Mouse (Mus musculus) cerebral cortex, adult 2 months (tissue): Measurements from ENCODE around the gene Adam19.

ENCODE experiments used
- WGBS: fragments of 180-500 bp; shearing (Covaris S2); methylation state at CpG from one replicate; pipeline ENCODE4 v1.1.7; 2018; 5-methylcytosine and 5-hydroxymethylcytosine counted together

The Adam19 gene

DNA sequence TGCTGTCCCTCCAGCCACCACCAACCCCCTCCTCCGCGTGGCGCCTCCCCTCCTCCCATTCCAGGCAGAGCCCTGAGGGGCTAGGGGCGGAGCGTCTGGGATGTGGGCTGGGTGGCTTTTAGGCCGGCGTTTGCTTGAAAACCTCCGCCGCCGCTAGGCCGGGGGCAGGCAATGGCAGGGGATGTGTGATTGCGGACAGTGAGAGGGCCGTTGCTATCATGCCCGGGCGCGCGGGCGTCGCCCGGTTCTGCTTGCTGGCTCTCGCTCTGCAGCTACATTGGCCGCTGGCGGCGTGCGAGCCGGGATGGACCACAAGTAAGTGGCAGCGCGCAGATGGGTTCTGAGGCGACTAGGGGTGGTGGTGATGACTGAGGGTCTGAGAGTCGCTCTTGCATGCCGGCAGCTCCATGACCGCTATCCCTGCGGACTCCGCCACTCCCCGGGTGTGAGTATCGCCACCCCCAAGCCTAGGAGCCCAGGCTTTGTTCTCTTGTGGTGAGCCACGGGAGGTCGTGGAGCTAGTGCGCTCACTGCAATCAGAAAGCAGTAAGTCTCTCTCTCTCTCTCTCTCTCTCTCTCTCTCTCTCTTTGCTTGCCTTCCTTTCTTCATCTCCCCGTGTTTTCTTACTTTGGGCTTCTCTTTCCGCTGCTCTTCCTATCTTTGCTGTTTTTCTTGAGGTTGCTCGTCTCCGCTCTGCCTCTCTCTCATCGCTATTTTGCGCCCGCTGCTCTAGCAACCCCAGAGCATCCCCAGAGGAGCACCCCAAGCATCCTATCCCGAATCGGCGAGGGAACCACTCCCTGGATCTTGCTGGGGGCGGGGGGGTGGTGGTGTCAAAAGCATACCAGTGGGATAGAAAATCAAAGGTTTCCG, at the start of gene Adam19:
TSS of gene Adam19 (plus strand) at position 97 of the 874 bp plus-strand sequence.
- WGBS, result under 1% methylated on average over 51 of the region's 51 CpGs

DNA sequence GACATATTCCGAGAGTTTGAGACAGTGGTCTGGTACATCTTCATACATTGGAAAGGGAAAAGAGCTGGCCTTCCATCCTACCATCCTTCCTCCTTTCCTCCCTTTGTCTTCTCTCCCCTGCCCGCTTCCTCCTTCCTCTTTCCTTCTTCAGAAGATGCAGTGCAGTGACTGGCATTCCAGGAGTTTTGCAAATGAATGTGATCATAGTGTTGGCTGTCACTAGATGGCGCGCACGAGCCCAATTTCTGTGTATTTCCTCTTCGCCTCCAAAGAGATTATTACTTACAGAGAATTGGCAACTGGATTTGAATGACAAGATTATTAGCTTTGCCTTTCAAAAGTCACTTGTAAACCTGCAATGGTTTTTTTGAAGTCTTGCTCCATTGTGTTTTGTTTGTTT, 39.7 kb upstream of the Adam19 start:
- WGBS, result 16% methylated on average over 6 of the region's 6 CpGs

DNA sequence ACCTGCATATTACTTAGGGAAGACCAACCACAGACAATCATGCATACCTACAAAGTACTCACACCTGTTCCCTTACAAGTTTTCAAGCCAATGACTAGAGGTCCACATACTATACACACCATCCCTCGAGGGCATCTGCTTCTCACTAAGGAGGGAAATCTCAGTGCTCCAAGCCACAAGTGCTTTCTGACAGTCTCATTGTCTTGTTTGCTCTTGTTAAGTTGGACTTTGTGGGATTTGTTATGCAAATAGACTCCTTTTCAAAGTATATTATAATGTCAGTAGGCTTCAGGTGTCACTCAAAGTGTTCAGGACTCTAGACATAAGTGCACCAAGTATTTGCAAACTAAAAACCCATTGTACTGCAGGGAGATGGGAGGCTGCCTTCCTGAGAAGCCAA, 35.5 kb upstream of the Adam19 start:
- 84% methylated on average over 1 of the region's 1 CpGs for WGBS

DNA sequence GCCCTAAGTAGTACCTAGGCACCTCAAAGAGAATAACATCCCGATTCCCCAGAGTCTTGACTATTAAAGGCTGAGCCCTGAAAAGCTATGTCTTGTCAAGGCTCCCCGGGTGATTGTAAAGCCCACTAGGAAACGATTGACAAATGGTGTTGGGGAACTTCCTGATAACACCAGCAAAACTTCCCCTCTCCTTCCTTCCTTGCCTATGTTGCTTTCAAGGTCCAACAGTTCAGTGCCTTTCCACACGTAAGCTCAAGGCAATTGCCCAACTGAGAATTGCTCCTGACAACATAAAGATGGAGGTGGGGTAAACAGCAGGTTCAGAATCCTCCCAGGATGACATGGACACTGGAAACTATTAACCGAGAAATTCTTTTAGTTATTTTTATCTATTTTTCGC, 32.8 kb upstream of the Adam19 start:
- 89% methylated on average over 6 of the region's 6 CpGs for WGBS

DNA sequence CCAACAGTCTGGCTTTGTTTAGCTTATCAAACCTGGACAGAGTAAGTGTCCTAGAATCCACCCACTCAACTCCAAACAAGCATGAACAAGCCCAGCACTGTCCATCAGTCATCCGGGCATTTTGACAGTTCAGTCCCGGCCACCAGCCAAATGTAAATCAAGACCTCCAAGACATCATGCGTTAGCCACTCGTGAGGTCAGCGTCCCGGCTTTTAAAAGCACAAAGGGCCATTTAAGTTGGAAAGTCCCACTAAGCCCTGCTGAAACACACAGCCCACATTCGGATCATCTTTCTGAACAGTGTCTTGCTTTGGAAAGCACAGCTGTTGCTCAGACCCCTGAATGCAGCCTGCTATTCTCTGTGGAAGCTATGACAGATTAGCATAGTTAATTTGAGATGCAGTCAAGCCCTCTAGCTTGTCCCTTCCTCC, 29.8 kb upstream of the Adam19 start:
- whole genome bisulfite sequencing, result 57% methylated on average over 7 of the region's 7 CpGs

DNA sequence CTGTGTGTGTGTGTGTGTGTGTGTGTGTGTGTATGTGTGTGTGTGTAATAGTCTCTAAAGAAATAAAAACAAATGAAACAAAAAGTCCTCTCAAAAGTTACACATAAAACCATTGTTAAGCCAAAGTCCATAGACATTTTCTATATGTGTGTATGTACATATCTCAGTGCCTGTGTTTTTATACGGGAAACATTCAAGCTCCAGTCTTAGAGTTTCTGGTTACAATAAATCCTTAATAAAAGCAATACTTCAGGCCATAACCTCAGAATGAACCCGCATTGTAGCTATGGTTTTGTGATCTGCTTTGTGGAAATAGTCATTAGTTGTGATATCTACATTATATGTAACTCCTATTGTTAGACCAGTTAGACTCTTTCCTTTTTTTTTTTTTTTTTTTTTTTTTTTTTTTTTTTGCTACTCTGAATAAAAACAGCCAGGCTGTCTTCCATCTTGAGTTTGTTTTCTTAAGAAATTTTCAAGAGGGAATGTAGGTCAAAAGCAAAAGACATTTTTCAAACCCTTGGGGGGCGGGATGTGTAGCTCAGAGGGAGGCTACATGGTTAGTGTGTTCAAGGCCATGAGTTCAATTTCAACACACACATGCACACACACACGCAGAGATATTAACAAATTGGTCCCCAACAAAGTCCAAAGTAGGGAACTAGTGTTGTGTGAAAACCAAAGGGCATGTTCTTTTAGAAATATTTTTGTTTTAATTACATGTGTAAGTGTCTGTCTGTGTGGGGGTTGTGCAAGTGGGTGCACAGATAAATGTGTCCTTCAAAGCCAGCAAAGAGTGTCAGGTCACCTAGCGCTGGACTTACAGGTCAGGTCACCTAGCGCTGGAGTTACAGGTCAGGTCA, 27.6 kb upstream of the Adam19 start:
- 86% methylated on average over 6 of the region's 6 CpGs for WGBS

DNA sequence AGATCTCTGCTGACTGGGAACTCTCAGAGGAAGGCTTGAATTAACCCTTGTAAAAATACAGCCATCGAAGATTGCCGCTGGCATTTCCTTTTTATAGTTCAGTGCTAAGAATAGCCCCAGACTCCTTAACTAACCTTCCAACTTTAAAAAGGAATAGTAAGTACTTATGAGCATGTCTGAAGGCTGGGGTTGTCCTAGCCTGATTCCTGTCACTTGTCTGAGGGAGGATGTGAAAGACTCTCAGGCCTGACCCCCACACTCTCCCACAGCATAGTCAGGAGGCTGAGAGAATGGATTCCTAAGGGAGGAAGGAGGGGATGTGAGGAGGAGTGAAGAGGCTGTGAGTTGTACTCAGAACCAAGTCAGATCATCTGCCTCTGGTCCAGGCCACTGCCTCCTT, 26.3 kb upstream of the Adam19 start:
- WGBS, result 34% methylated on average over 2 of the region's 2 CpGs

DNA sequence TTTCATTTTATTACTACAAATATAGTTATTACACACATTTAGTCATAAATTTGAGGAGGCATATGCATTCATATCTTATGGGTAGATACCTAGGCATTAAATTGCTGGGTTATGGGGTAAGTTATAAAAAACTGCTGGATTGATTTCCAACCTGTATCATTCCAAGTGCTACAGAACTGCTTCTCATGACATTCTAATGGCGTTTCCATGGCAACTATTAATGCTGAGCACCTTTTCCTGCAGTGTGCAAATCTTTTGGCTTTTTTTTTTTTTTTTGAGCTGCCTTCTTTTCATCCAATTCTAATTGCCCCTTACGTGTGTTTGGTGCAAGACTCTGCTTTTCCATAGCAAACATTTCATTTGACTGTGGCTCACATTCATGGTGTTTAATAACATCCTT, 25.8 kb upstream of the Adam19 start:
- 79% methylated on average over 2 of the region's 2 CpGs for WGBS

DNA sequence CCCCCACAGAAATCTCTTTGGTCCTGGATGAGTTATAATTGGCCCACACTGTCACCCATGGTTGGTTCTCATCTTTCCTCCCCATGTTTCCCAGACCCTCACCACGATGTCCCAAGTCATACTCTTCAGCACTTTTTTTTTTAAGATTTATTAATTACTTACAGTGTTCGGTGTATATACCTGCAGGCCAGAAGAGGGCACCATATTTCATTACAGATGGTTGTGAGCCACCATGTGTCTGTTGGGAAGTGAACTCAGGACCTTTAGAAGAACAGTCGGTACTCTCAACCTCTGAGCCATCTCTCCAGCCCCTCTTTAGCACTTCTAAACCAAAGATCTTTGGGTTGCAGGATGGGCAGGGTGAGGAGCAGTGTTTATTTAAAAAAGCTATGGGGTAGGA, 24.3 kb upstream of the Adam19 start:
- WGBS, result 65% methylated on average over 3 of the region's 3 CpGs

DNA sequence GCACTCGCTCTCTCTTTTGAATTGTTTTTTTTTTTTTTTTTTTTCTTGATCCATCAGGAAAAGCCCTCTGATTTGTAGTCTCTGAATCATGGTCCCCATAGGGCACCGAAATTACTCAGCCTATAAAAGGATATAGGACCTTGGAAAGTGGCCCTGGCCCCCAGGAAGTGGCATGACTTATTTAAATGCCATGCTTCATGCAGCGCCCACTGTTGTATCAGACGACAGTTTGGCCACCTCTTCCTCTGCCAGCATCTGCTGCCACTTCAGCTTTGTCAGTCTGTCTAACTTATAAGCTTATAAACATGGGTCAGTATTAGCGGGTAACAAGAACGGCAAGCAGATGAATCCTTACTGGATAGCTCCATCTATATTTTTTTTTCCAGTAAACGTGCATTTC, 22.8 kb upstream of the Adam19 start:
- 89% methylated on average over 7 of the region's 7 CpGs for WGBS

DNA sequence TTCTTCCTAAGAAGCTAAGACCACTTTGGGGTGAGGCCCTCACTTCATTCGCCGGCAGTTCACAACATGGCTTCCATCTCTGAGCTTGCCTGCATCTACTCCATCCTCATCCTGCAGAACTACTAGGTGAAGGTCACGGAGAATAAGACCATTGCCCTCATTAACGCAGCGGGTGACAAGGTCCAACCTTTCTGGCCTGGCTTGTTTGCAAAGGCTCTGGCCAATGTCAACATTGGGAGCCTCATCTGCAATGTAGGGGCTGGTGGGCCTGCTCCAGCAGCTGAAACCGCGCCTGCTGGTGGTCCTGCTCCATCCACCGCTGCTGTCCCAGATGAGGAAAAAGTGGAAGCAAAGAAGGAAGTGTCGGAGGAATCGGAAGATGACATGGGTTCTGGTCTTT, 19.4 kb upstream of the Adam19 start:
- WGBS, result 98% methylated on average over 10 of the region's 10 CpGs

DNA sequence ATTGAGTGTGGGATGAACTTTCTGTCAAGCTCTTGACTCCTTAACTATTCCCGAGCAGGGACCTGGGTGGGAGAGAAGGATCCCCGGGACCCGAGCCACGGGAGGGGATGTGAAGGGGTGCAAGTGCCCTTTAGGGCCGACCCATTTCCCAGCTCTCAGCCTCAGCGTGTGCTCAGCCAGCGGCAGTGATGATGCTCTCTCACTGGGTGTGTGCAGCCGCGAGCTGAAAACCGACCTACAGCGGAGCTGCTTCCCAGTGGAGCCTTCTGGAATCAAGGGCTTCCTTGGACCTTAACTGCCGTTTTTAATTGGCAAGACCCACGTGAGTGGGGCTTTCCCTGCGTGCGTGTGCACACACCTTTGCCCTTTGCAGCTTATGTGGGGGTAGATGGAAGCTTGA, 16.9 kb upstream of the Adam19 start:
- 72% methylated on average over 15 of the region's 15 CpGs for WGBS

DNA sequence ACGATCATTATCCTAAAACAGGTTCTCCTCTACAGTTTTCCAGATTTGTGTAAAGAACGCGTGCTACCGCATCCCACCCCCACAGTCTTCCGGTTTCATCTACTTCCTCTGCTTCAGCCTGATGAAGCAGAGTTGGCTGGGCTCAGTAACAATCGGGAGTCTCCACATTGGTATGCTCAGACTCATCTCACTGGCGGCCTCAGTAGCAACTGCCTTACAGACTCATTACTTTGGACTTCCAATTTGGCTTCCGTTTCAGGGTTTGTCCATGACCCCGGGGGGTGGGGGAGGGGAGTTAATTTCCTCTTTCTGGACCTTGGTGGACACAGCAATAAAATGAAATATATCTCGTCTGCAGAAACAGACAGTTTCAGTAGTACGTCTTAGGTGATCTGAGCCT, 16.5 kb upstream of the Adam19 start:
- 31% methylated on average over 11 of the region's 11 CpGs for WGBS

DNA sequence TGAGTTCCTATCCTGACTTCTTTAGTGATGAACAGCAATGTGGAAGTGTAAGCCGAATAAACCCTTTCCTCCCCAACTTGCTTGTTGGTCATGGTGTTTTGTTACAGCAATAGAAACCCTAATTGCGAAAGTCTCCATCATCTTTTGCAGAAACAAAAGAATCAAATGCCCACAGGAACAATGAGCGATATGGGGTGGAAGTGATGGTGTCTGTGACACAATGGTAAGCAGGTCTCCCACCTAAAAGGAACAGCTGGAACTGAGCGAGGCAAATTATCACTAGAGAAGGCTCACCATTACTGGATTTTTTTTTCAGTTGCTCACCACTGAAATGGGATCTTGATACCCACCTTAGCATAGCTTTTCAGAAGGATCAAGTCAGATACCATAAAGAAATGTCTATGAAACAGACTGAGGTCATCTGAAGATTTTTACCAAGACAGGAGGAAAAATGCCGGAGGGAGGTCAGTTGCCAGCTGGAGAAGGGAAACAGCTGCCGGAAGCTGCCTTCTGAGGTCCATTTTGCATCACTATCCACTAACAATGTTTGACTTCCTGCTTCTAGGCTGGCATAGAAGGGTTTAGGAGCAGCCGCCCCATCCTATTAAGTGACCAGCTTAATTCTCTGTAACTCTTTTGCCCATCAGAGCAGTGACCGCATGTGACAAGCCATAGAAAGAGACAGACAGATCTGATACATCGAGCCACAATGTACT, 14.8 kb upstream of the Adam19 start:
- 89% methylated on average over 9 of the region's 9 CpGs for WGBS

DNA sequence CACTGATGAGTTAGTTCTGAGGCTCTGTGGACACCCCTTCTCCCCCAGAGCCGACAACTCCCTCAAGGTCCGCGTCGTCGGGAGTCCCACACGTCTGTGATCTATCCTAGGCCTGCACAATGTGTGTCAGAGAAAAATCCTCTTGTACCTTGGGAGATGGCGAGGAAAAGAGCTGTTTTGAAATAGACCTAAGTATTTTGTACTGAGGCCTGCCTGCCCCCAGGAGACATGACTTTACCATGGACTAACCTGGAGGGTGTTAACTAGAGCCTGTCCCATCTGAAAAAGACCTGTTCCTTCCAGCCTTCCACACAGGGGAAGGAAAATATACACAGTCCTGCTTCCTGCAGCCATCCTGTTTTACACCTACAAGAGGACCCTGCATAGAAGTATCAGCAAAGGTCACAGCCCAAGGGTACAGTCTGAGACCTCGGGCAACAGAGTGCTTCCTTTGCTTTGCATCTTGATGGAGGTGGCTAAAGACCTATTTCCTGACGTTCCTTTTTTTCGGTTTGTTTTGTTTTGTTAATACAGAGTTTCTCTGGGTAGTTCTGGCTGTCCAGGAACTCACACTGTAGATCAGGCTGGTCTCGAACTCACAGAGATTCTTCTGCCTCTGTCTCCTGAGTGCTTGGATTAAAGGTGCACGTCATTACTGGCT, 14.1 kb upstream of the Adam19 start:
- WGBS, result 88% methylated on average over 12 of the region's 12 CpGs

DNA sequence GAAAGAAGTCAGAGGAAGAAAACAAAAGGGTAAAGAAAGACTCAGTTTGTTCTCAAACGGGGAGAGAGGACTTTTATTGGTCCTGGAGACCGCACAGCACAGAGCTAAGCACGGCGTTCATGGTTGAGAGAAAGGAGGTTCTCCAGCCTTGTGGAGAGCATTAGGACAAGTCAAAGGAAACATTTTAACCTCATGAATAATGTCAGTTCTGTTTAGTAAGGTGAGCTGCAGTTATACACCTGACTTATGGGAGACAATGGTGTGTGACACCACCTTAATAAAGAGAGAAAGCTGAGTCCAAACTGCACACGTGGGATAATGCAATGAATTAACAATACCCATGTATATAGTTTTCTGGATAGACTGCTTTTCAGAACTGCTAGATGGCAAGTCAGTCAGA, 11.0 kb upstream of the Adam19 start:
- 89% methylated on average over 5 of the region's 5 CpGs for WGBS

DNA sequence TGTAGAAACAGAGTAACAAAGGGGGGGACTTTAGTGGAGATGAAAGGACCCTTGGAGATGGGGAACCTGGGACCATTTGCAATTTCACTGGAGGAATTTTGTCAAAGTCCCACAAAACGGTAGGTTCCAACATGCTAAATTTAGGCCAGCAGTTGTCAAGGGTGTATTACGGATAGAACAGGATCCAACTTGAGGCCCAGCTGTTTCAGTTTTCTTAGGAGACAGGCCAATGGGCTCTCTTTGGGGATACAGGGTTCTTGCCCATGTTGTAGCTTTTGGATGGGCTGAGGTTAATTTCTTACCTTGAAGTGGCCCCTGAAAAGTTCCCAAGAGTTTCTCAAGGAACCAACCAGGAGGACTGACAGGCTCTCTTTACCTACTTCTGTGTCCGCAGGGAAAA, 8.5 kb upstream of the Adam19 start:
- WGBS, result 78% methylated on average over 3 of the region's 3 CpGs

DNA sequence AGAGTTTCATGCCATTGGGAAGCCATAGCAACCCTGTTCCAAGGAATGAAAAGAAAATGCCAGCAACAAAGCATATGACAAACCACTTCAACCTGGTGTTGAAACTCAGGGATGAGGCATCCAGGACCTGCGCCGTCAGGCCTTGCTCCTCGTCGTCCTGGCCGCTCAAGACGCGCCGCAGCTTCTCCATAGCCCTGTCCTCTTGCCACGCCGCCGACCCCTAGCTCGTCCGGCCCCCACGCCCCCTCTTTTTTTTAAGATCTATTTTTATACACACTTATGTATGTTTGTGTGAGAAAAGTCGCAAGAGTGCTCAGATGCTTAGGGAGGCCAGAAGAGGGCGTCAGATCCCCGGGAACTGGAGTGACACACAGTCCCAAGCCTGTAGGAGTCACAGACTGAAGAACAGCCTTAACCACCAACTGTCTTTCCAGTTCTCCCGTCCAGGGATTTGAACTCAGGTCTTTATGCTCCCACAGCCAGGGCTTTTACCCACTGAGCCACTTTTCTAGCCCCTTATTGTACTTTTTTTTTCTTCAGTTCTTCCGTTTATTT, 3.6 kb upstream of the Adam19 start, which contains the start of gene Gm12166:
TSS of gene Gm12166 (minus strand) at position 217 of the 555 bp plus-strand sequence.
- WGBS, result 30% methylated on average over 19 of the region's 19 CpGs

DNA sequence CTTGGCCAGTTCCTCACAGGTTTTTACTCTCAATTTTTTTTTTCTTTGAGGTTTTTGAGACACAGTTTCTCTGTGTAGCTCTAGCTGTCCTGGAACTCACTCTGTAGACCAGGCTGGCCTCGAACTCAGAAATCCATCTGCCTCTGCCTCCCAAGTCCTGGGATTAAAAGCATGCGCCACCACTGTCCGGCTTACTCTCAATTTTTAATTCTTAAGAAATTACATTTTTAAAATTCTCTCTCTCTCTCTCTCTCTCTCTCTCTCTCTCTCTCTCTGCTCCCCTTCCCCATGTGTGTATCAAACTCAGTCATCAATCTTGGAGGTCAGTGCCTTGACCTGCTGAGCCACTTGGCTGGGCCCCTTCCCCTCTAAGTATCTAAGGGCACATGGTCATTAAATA, 2.3 kb upstream of the Adam19 start:
- WGBS, result 95% methylated on average over 3 of the region's 3 CpGs

DNA sequence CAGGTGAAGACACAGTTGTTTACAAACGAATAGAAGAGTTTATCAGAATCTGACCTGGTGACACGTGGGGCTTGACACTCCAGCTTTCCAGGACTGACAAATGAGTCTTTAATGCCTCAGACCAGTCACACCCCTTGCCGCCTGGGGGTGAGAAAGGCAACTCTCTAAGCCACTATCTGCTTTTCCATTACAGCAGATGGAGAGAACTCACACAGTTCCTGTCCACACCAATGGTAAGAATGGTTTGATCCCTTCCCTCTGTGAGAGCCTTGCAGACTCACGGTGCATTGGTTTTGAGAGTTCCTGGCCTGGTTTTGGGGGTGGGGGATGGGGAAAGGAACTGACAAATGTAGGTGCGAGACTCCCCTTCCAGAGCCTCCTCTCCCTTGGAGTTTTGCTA, 1.5 kb upstream of the Adam19 start:
- WGBS, result 83% methylated on average over 5 of the region's 5 CpGs
